Mouse (Mus musculus) CD4-positive, CD25-positive, alpha-beta regulatory T cell, adult 2 months (primary cell): ENCODE results near the gene Ncoa6.
A peak's percentile ranks its signal among the peaks of the same experiment; 100 is the strongest.

Experiments used
- DNase-seq: peaks from one replicate; pipeline ENCODE4 v3.0.0-alpha.2; 2012; ENCODE audit warnings: low read depth, low spot score

Ncoa6 gene

DNA sequence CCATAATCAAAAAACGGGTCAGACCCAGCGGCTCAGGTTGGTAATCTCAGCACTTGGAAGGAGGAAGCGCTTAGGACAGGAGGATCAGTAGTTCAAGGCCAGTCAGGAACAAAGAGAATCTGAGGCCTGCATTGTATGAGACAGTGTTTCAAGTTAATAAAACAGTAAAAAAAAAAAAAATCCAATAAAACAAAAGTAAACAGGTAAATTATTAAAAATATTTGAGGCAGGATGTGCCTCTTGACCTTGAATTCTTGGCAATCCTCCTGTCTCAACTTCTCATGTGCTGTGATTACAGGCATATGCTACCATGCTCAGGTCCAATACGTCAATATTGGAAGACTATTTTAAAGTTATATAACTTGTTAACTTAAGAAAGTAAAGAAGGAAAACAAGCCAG is 30.8 kb downstream of the Ncoa6 start:
- DNase-seq = no peak

DNA sequence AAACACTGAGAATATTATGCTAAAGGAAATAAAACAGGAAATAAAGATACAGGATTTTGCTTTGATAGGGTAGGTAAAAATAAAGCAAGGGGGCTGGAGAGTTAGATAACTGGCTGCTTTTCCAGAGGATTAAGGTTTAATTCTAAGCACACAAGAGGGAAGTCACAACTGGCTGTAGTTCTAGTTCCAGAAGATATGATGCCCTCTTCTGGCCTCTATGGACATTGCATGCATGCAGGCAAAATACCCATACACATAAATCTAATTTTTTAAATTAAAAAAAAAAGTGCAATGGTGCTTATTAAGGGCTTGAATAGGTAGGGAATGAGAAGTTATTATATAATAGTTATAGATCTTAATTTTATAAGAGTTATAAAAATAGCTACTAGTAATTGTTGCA is 37.2 kb downstream of the Ncoa6 start:
- DNase-seq = peak; percentile 55

DNA sequence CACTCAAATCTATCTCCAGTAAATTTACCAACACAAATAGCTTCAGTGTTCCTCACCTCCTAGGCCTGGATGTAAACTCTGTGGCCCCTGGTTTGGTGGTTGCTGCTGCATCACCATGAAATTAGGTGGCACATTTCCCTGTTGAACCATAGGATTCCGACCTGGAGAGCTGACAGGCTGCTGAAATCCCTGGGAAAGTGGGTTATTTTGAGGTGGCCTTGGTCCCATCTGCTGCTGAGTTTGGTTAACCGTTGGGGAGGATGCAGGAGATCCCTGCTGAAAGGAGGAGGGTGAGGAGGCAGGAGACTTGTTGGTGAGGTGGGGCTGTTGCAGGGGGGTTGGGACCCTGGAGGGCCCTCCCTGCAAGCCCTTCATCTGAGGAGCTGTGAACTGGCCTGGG is 52.8 kb downstream of the Ncoa6 start:
- no peak for DNase-seq

DNA sequence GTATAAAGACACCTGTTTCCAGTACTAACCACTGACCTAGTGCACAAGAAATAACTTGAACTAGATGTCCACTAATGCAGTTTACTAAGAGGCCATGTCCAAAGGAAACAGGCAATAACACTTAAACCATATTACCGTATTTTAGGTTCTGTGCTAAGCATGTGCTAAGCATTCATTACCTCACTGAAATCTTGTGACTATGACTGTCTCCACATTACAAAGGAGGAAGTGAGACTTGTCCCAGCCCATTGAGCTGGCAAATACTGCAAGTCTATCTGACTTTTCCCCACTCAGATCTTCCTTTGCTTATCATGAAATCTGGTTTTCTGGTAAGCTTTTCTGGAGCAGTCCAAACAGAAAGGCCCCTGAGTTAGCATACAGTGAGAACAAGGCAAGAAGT is 69.1 kb downstream of the Ncoa6 start:
- DNase-seq = no peak

DNA sequence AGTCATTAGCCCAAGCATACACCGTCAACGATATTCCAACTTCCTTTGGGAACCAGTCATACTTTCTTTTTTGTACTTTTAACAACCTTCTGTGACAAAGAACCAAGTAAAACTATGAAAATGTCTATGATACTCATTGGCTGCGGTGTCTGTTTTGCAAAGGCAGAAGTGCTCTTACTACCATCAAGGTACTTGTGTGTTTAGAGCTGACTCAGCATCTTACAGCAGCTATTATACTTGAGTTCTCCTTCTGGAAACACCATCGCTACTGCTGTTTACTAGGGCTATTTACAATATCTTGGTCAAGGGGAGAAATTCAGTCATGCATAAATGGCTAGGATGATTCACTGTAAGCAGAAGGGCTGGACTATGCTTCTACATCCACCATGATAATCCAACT is 71.8 kb downstream of the Ncoa6 start:
- DNase-seq = no peak

DNA sequence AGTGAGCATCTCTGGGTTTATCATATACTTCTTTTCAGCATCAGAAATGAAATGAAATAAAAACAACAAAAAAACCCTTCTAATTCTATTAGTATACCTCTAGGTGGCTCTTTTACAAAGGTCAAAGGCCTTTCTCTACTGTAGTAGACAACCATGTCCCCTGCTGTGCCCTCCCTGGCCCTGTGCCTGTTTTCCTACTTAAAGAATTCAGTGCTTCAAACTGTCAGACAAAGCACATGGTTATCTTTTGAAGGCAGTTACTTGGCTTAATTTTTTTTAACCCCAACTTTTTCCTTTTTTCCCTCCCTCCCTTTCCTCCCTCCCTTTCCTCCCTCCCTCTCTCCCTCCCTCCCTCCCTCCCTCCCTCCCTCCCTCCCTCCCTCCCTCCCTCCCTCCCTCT is 73.4 kb downstream of the Ncoa6 start:
- DNase-seq = no peak

DNA sequence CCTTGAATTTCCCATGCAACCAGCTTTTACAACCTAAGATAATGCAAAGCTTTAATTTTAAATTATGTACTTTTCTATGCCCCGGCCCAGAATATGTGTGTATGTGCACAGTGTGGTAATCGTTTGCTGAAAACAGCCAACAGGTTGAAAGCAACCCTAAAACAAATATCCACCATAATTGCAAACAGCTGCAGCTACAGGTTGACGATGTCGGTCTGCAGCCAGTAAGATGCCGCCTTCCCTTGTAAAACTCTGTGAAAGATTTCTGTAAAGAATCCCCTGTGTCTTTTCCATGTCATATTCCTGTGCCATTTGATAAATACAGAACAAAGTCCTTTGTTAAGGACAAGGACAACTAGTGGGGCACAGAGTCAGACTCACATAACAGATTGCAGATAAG is 79.1 kb downstream of the Ncoa6 start:
- DNase-seq = no peak

DNA sequence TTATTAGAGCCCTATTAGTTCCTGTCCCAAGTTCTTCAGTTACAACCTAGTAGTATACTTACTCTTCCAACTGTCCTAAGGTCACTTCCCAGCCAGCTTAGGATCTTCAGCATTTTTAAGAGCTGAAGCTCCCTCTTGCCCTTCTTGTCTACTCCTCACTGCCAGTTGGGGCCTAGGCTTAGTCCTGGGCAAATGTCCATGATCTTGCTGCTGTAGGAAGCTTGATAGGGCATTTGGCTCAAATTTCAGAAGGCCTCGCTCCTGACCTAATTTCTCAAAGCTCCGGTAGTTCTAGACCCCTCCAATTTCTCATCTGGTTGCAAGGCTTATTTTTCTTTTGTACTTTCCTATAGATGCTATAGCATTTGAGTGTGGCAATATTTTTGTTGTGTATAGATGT is 85.1 kb downstream of the Ncoa6 start:
- DNase-seq = no peak

DNA sequence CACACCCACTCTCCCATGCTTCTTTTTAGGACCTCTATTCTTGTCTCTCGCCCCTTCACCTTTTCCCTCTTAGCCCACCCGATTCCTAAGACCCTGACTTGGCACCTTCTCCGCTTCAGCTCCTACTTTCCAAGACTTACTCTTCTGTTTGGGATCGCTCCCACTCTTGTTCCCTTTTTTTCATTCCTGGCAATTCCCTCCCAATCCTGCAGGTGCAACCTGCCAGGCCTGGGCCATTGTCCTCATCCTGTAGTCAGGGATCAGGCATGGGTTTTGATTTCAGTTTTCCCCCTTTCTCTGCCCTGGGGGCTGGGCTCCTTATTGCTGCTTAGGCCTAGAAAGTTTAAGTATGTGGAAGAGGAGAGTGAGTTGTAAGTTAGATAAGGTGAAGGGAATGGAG is 86.6 kb downstream of the Ncoa6 start:
- DNase-seq = no peak

DNA sequence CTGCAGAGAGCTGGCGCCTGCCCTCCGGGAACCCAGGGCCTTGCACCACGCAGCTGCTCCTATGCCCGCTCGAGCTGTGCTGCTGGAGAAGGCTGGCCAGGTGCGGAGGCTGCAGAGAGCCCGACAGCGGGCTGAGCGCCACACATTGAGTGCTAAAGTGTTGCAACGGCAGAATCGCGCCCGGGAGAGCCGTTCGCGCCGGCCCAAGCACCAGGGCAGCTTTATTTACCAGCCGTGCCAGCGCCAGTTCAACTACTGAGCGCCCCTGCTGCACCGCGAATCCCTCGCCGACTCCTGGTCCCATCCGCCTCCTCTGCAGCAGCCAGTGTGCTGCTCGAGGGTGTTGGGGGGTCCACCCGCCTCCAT is 87.2 kb downstream of the Ncoa6 start:
- no peak for DNase-seq

DNA sequence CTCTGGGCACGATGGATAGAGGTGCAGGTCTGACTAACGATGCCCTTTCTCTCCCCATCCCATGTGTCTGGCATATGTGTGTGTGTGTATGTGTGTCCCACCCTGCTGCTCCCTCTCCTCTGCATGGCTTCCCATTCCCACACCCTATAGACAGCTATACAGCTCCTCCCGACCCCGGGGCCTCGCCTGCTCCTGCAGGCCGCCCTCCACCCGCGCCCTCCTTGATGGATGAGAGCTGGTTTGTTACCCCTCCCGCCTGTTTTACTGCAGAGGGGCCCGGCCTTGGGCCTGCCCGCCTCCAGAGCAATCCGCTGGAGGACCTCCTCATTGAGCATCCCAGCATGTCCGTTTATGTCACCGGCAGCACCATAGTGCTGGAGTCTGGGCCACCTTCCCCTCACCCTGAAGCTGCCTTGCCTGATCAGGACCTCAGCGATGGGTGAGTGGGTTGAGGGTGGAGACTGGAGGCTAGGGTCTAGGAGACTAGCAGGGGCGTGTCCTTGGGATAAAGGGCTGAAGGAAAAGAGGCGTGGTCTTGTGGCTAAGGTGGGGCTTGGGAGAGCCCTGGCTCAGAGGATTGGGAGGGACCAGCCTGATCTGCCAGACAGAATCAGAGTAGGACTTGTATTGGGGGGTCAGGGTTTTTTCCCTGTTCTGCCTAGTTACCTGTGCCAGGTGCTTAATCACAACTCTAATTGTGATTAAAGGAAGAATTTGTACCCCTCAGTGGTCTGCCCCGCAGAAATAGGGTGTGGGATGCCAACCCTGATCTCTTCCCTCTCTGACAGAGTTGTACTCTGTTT is 87.8 kb downstream of the Ncoa6 start:
- no peak for DNase-seq

DNA sequence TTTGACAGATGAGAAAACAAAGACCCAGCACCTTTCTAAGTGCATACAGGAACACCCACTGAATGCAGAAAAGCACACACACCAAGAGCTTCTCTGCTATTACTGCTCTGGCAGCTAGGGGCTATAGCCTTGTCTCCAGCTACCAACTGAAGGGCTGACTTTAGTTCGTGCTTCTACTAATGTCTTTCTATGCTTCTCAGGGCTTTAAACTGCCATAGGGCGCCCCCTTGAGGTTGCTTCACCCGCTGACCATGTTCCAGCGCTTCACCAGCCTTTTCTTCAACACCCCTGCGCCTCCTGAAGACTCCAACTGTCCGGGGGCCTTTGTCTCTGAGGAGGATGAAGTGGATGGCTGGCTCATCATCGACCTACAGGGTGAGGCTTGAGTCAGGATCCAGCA is 88.6 kb downstream of the Ncoa6 start:
- peak; percentile 91 for DNase-seq

DNA sequence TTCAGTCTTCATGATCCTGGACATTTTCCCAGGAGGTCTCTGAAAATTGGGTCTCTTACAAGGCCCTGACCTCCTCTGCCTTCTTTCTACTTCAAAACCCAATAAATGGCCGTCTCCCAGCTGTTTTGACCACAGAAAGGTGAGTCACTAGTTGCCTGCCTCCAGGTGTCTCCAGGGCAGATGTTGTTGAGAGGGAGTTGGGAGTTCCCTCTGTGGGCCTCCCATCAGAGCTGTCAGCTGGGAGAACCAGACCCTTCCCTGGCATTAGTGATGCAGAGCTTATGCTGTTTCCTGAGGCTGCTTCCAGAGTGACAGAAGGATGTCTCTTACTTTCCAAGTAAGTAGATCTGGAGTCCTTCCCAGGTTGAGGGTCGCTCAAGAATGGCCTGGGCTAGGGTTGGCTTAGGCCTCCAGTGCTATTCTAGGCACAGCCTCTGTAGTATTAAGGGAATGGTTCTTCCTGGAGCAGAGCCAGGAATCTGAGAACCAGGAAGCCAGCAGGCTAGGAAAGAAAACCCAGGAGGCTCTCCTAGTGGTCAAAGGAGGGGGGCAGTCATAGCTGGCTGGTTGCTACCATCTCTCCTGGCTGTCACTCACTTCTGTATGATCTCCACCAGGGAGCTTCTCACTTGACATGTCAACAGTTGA is 90.8 kb downstream of the Ncoa6 start:
- DNase-seq = peak; percentile 30

DNA sequence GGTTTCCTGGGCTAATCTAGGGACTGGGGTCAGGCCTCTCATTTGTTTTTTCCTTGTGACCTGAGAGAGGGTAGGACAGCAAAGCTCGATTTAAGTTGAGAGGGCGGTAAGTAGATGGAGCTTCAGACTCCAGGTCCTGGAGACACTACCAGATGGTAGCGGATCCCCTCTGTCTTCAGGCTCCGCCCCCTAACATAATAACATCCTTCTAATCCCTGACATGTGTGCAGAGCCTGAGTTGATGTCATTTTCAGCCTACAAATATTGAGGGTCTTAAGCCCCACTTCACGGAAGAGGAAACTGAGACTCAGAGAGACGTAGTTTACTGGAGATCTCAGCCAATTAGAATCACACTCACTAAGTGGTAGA is 91.4 kb downstream of the Ncoa6 start:
- DNase-seq = no peak

DNA sequence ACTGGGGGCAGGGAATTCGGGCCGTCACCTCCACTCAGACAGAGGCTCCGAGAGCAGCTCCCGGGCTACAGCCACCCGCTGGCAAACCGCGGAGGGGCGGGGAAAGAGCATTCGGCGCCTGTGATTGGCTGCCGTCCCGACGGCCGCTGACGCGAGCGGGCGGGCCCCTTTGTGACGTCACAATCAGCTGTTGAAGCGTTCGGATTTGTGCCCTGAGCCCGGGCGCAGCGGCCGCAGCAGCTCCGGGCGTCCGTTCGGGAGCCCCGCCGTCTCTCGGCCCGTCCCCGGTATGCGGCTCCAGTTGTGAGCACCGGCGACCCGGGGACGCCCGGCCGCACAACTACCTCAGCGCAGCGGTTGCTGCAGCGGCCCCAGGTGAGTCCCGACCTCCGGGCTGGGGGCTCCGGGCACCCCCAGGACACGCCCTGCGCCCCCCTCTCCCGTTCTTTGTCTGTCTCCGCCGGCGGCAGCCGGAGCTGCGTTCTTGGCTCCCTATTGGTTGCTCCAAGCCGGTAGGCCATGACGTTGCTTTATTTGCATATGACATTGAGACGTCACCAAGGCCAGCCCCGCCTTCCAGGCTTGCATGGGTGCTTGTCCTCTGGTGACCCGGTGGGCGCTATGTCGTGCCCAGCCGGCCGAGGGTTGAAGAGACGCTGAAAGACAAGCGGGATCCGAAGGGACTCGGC is 91.9 kb downstream of the Ncoa6 start:
- DNase-seq = peak; percentile 97

DNA sequence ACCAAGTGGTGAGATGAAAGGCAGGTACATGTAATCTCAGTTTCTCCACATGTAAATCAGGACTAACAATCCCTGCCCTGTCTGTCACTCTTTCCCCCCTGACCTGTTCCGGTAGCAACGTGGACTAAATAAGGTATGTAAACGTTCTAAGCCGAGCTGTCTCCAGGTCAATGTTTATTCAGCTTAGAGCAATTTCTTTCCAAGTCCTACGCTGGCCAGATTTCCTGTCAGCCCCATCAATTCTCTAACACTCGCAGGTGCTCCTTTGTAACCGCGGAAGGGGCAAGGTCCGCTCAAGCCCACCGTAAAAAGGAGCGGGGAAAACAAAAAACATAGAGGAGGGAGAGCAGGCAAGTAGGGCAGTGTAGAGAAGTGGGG is 92.6 kb downstream of the Ncoa6 start:
- DNase-seq = peak; percentile 31

DNA sequence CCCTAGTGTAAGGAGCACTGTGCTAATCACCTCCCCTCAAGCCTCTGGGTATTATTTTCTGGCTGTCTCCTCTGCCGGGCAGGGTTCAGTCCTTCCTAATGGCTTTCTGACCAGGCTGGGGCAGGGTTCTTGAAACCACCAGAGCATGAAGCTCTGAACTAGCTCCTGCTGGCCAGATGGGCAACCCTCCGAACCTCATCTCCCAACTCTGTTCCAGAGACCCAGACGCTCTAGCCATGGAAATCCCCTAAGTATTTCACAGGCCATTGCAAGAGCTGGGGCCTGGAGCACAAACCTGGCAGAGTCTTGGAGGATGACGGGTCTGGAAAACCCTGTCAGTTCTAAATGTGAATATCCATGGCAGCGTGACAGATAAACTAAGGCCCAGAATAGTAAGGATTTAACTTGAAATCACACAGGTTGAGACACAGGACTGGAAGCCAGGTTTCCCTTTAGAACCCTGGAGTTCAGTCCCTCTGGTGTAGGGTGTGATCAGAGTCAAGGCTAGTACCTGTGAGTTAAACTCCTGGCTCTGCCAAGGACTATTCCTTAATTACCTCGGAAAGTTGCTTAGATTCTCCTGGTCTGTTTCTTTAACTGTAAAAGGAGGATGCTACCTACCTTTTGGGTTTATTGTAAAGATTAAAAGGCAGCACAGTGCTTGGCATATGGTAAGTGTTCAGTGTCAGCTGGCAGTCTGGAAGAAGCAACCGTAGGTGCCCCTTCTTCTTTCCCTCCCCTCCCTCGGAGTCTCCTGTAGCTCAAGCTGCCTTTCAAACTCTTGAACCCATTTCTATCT is 93.2 kb downstream of the Ncoa6 start, which contains the start of gene Trp53inp2:
TSS of gene Trp53inp2 (plus strand) at position 799 of the 799 bp plus-strand sequence.
- no peak for DNase-seq

DNA sequence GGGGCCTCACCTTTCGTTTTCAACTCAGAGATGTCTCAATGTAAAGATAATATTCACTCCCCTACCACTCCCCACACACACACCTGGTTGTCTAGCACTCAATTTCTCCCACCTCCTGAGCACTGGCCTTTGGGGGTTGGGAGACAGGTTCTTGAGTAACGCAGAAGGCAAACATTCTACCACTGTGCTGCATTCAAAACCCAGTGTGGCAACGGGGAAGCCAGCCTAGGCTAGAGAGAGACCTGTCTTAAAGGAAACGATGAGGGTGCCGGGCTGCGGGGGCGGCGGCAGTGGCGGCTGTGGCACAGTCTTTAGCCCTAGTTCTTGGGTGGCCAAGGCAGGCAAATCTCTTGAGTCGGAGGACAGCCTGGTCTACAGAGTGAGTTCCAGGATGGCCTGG is 97.5 kb downstream of the Ncoa6 start:
- no peak for DNase-seq

DNA sequence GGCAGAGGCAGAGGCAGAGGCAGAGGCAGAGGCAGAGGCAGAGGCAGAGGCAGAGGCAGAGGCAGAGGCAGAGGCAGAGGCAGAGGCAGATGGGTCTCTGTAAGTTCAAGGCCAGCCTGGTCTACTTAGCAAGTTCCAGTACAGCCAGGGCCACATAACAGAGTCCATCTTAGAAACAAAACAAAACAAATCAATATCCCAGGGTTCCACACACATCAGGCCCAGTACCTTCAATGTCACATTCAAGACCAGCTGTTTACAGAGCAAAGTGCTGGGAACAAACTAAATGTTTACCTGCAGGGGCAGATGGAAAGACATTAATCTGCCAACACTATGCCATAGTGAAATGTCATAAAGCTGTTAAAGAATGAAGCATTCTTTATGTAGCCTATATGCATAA is 99.2 kb downstream of the Ncoa6 start:
- DNase-seq = no peak

DNA sequence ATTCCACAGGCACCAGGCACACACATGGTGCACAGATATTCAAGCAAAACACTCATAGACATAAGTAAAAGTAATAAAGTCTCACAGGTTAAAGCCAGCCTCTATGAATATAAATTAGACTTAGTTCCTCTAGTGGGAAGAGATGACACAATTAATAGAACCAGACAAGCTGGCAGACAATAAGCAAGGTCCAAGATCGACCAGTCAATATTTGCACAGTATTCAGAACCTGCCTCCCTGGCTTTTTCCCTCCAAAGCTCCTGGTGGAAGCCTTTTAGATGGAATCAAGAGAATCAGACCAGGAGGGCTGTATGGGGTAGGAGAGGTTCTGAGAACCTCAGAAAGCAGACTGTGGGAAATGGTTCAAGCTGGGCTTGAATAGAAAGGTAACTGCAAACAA is 99.8 kb downstream of the Ncoa6 start:
- DNase-seq = no peak

DNA sequence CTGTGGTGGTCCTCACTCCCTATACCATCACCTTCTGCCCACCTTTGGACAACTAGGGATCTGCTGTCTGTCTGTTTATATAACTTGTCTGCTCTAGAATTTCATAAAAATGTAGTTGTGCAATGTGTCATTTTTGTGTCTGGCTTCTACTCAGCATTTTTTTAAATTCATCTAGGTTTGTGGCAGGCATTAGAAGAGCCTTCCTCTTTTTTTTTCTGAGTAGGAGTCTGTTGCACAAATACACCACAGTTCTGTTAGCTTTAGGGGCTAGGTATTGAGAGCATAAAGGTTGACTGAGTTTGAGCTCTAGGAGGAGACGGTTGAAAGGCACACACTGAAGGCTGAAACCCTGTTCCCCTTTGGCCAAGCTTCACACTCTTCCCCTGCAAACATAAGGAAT is 100.4 kb downstream of the Ncoa6 start:
- no peak for DNase-seq

DNA sequence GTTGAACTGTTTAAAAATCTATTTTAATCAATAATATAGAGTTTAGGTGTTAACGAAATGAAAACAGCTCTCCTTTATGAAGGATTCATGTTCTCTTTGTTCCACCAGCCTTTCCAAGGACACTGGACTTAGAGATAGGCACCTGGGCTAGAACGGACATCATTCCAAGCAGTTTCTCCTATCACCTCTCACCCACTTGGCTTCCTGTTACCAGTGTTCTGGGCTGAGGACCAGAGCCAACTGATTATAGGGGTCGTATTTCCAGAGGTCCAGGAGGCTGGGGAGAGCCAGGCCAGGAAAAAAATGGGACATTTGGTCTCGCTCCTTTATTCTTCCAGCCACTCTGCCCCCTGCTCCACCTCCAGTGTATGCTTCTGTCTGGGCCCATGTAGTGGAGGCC is 101.2 kb downstream of the Ncoa6 start:
- DNase-seq = no peak
